Mouse (Mus musculus) layer of hippocampus, adult 2 months (tissue): ENCODE measurements at regions not wholly inside any gene's neighbourhood (a gene's known extent, or its start where the extent isn't known, plus 50 kb on each side); places are given as distances from the start of the nearest gene placed in this dataset.

Source experiments
- DNase-seq, 2 experiments: peaks; one replicate each; pipeline ENCODE4 v3.0.0; 2022; ENCODE audit warnings: low spot score in 2 of 2
- H3K27ac ChIP-seq: fragments of 200-600 bp; 2 replicates; pipeline ENCODE4 v1.8.1; 2022
- H3K4me3 ChIP-seq: fragments of 200-600 bp; 2 replicates; pipeline ENCODE4 v1.8.1; 2022; ENCODE audit warnings: mild to moderate bottlenecking
- CTCF ChIP-seq: fragments of 200-600 bp; conservative IDR thresholded peaks from 2 replicates; pipeline ENCODE4 v1.8.1; 2022; ENCODE audit warnings: antibody characterized with exemption, mild to moderate bottlenecking, moderate library complexity

DNA sequence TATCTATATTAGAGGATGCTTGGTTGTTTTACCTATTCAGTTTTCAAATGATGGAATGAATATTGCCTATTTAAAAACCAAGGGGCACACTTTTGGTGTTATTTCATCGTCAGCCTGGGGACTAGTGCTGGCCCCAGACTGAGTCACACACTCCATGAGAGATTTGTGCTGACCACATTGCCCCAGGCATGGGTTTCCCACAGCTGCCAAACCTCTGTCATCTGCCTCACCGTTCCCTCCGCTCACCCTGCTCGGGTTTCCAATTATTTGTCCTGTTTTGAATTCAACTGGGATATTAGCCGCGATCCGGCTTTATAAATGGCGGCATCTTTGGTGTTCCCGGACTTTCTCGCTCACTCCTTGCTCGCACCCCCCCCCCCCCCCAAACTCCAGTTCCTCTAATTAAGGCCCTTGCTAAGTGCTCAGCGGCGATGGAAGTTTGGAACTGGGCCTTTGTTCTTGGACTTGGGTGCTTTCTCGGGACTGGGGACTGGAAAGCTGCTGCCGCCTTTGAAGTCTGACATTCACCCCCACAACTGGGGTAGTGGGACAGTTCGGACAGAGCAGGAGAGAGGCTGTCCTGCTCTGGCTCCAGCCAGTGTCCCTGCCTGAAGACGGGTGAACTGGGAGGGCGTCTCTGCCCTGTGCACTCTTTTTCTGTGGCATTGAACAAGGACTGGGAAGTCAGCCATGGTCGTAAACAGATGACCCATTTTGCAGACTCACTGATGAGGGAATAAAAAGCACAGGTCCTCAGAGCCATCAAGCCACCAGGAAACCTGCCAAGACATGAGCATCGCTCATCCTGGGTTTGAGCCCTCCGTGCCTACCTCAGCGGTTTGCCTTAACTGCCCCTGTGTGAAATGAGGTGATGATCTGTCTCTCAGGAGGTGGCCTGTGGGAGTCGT lies 67.2 kb upstream of the Mrps22 start:
- DNase-seq: no peak
- TF ChIP-seq CTCF: no peak

DNA sequence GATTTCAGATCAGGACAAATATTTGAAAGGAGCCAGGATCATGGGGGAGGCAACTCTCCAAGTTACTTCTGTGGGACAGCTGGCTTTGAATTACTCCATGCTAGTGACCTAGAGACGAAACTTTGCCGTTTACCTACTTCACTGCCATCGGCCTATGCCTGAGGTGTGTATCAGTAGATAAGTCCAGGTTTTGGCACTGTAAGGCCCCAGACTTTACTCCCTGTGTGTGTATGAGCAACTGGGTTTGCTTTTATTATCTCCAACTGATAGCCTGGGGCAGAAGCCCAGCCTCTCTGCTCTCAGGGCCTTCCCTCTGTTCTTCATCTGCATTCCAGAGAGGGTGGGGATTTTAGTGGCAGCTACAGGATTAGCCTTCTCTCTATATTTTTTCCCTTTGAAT lies 65.6 kb upstream of the Mrps22 start:
- Histone ChIP-seq H3K27ac (no peak overlapping the region), H3K4me3 (no peak overlapping the region)
- no peak for DNase-seq
- TF ChIP-seq CTCF: no peak

More for the DNA sequence above, 67.2 kb upstream of the Mrps22 start:
- Histone ChIP-seq H3K4me3 (no peak overlapping the region), H3K27ac (no peak overlapping the region)

DNA sequence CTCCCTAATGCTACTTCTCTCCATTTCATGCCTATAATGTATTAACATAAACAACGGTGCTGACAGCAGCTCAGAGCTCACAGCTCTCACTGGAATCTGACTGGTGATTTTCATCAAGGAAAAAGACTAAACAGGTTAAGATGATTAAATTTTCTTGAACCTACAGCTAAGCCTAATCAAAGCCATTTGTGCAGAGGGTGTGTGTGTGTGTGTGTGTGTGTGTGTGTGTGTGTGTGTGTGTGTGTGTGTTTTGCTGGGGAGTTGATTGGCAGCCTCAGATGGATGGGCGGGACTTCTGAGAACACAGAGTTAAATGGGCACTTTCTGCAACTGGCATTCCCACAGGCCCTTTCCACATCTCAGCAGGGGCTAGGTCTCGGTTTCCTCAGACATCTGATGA lies 61.6 kb upstream of the Mrps22 start:
- no peak for DNase-seq
- H3K4me3 ChIP-seq: no peak overlapping the region
- TF ChIP-seq CTCF: no peak
- no peak overlapping the region for H3K27ac ChIP-seq

DNA sequence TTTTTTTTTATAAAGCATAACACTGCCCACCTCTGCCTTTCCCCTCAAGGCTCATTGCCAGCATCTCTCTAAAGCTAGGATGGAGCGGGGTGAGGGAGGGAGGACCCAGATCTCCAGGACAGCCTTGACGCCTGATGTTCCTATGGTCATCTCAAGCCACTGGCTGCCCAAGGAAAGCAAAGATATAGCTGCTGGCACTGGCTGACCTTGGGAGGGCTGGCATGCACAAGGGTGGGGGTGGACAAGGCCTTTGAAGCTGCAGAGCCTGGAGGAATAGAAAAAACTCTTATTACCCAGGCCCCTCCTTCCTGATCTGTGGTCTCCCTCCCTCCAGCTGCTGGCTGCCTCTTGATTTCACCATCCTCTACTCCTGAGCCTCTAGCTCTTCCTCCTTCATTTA lies 50.2 kb upstream of the Mrps22 start:
- H3K27ac ChIP-seq: no peak overlapping the region
- TF ChIP-seq CTCF: no peak
- no peak overlapping the region for H3K4me3 ChIP-seq
- DNase-seq: no peak
